Mouse (Mus musculus) Muller cell, postnatal 12 days (primary cell): ENCODE measurements at regions not wholly inside any gene's neighbourhood (a gene's known extent, or its start where the extent isn't known, plus 50 kb on each side); places are given as distances from the start of the nearest gene placed in this dataset.
A peak's percentile ranks its signal among the peaks of the same experiment; 100 is the strongest.

Source experiments
- DNase-seq: peaks from one replicate; pipeline ENCODE4 v3.0.0-alpha.2; 2015; ENCODE audit errors: inconsistent ontology term

- peak; percentile 60 for DNase-seq
Observed at GRCm38 (mm10) chr10:38516636-38517035, 304.9 kb downstream of the Rfpl4b start.
